Mouse (Mus musculus): ENCODE data around the gene Scgb1b11.
"Not testable (repeated sequence)": the region's sequence is repeated elsewhere in the genome, so short reads cannot be mapped to it uniquely, and the experiment has no call there.

The Scgb1b11 gene

GRCm38 (mm10) chr7:32222540-32222939 lies at the start of gene Scgb1b11:
TSS of gene Scgb1b11 (plus strand) at chr7:32222840.
- DNase-seq: not testable (repeated sequence)

DNA sequence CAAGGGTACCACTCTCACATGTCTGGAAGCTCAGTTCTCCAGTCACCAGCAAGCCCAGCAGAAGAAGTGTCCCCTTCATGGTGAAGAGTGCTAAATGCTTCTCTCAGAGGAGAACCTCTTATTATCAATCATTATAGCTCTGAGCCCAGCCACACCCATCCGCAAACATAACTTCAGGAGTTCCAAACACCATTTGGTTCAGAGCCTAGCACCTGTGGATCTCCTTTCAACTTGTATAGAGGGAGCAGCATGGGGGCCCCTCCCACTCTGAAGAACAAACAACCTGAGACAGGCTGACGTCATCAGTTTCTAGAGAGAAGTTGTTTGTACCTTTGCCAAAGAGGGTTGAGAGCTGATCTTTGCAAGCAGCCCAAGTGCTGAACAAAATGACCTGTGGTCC lies 11.6 kb upstream of the Scgb1b11 start, which contains the start of gene Scgb2b11:
Gene Scgb2b11, minus strand, starts transcription at position 101 of the 400 bp plus-strand sequence.
- not testable (repeated sequence) for DNase-seq

All from cerebellum, postnatal 25 days (tissue).